Mouse (Mus musculus): Measurements from ENCODE around the gene Rcc1l. TPM values are rescaled to one million over a fixed set of nuclear protein-coding genes. Genes with fewer than 3 reads are reported as not detected.
A peak's percentile ranks its signal among the peaks of the same experiment; 100 is the strongest.

Gene Rcc1l
- 10 to 100 TPM; 15.6 to 18.8 (median 16.9) TPM for total RNA-seq (2022)

GRCm38 (mm10) chr5:134176169-134176881 is at the start of gene Rcc1l:
Gene Rcc1l, minus strand, starts transcription at chr5:134176774.
- DNase-seq (ENCODE audit: low spot score in 2 of 2), result peak; percentile 83 to 85

- no peak for DNase-seq (ENCODE audit: low spot score in 2 of 2)
Observed at GRCm38 (mm10) chr5:134225110-134225901, 48.7 kb upstream of the Rcc1l start.

- no peak for DNase-seq (ENCODE audit: low spot score in 2 of 2)
Observed at GRCm38 (mm10) chr5:134221708-134222150, 45.2 kb upstream of the Rcc1l start.

GRCm38 (mm10) chr5:134221278-134221677 is 44.7 kb upstream of the Rcc1l start:
- DNase-seq (ENCODE audit: low spot score in 2 of 2), result no peak

- no peak for DNase-seq (ENCODE audit: low spot score in 2 of 2)
Observed at GRCm38 (mm10) chr5:134217900-134218299, 41.3 kb upstream of the Rcc1l start.

GRCm38 (mm10) chr5:134214021-134214806 is 37.6 kb upstream of the Rcc1l start:
- DNase-seq (ENCODE audit: low spot score in 2 of 2), result no peak

GRCm38 (mm10) chr5:134209931-134210554 is 33.5 kb upstream of the Rcc1l start:
- DNase-seq (ENCODE audit: low spot score in 2 of 2), result no peak

GRCm38 (mm10) chr5:134206721-134207120 is 30.1 kb upstream of the Rcc1l start:
- DNase-seq (ENCODE audit: low spot score in 2 of 2), result no peak

GRCm38 (mm10) chr5:134193664-134194063 is 17.1 kb upstream of the Rcc1l start:
- DNase-seq (ENCODE audit: low spot score in 2 of 2), result no peak

GRCm38 (mm10) chr5:134188571-134188970 is 12.0 kb upstream of the Rcc1l start:
- DNase-seq (ENCODE audit: low spot score in 2 of 2), result no peak

- DNase-seq (ENCODE audit: low spot score in 2 of 2), result peak in 1 of 2 experiments; percentile 52
Observed at GRCm38 (mm10) chr5:134186961-134187731, 10.6 kb upstream of the Rcc1l start.

- no peak for DNase-seq (ENCODE audit: low spot score in 2 of 2)
Observed at GRCm38 (mm10) chr5:134186059-134186458, 9.5 kb upstream of the Rcc1l start.

GRCm38 (mm10) chr5:134183880-134184808 is 7.6 kb upstream of the Rcc1l start, which contains the start of gene Gtf2ird2:
Gene Gtf2ird2, plus strand, starts transcription at chr5:134184019.
- DNase-seq (ENCODE audit: low spot score in 2 of 2), result peak; percentile 98 to 99

GRCm38 (mm10) chr5:134183162-134183561 is 6.6 kb upstream of the Rcc1l start:
- no peak for DNase-seq (ENCODE audit: low spot score in 2 of 2)

- no peak for DNase-seq (ENCODE audit: low spot score in 2 of 2)
Observed at GRCm38 (mm10) chr5:134182735-134183134, 6.2 kb upstream of the Rcc1l start.

GRCm38 (mm10) chr5:134182172-134182571 is 5.6 kb upstream of the Rcc1l start:
- no peak for DNase-seq (ENCODE audit: low spot score in 2 of 2)

GRCm38 (mm10) chr5:134179871-134180270 is 3.3 kb upstream of the Rcc1l start:
- DNase-seq (ENCODE audit: low spot score in 2 of 2), result peak; percentile 62 to 89

GRCm38 (mm10) chr5:134178536-134178935 is 2.0 kb upstream of the Rcc1l start:
- no peak for DNase-seq (ENCODE audit: low spot score in 2 of 2)

- DNase-seq (ENCODE audit: low spot score in 2 of 2), result no peak
Observed at GRCm38 (mm10) chr5:134175696-134176095, 878 bp downstream of the Rcc1l start.

All from layer of hippocampus, adult 8-10 months (tissue).